Comparison of ENCODE assay signal across 15 mouse cellular contexts in the genomic region with DNA sequence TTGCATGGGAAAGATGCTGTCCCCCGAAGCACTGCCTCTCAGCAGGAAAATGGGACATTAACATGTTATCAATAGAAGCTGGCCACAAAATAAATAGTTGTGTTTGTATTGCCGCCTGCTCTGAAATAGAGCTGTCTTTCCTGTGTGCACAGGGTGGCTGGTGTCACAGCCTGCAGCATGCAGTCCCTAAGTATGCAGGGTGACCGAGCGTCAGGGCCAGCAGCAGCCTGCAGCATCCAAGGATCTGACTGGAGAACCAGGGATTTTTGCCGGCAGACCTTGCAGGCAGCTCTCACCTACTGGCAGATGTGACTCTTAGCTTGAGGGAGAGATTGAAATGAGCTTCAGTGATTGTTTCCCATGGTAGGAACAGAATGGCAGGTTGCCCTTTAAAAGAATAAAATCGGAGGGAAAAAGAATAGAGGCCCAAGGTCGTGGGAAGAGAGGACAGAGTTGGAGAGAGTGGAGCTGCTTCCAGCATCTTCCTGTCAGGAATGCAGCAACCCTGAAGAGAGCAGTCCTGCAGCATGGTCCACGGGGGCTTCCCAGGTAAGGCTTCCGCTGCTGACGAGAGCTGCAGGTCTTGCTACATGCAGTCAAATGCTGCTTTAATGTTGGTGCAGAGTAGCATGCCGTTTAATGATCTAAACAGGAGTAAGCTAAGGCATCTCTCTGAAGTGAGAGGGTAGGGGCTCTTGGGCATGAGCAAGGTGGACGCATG.
A peak's percentile ranks its signal among the peaks of the same experiment; 100 is the strongest.
DNase-seq lines count a peak whose midpoint lies in the region; ATAC-seq lines count a peak whose summit lies in the region.
"Had no signal": no experiment of that assay in that cellular context is flagged by ENCODE, and none has a peak within 500 bp of the region (broad histone marks: within the 10 kb centered on the region; RNA-seq: fewer than 3 reads in every experiment).

No protein-coding gene starts in this region.

- H3K4me3 ChIP-seq in hindbrain, embryonic 13.5 days, result no peak overlapping the region
- 0 out of 2 replicates have a peak overlapping the region, but pooled peaks have one; percentile 7 for H3K4me3 ChIP-seq in midbrain, embryonic 16.5 days (ENCODE audit: low read depth, low read length)
- H3K4me3 ChIP-seq: embryonic facial prominence, embryonic 10.5 days; left cerebral cortex, adult 2 months; liver, embryonic 12.5 days had no signal

- H3K27ac ChIP-seq in hindbrain, embryonic 13.5 days, result peak overlapping the region; percentile 60
- H3K27ac ChIP-seq in midbrain, embryonic 16.5 days (ENCODE audit: low read length), result peak overlapping the region; percentile 48
- H3K27ac ChIP-seq: embryonic facial prominence, embryonic 10.5 days; left cerebral cortex, adult 2 months; liver, embryonic 12.5 days; stomach, postnatal 0 days had no signal

- DNase-seq in cerebellum, adult 18-20 months, result peak; percentile 71 to 75
- DNase-seq in cerebellum, postnatal 25 days, result peak; percentile 74 to 77
- DNase-seq in kidney, adult 18-20 months, result no peak
- no peak for DNase-seq in spleen, postnatal 14 days (ENCODE audit: low spot score in 2 of 2)
- no peak for DNase-seq in lung, postnatal 14 days
- DNase-seq: gastrocnemius, postnatal 36 days; kidney, postnatal 36 days; lung, postnatal 10 days had no signal

- 38% methylated on average over 12 of the region's 12 CpGs for WGBS in hindbrain, embryonic 13.5 days
- 29% methylated on average over 12 of the region's 12 CpGs for WGBS in midbrain, embryonic 16.5 days

- no peaks in the 10 kb centered on the region for H3K9me3 ChIP-seq in hindbrain, embryonic 13.5 days
- H3K9me3 ChIP-seq in midbrain, embryonic 16.5 days (replicated peaks; ENCODE audit: control insufficient read depth, low read length, poor library complexity, severe bottlenecking), result no peaks in the 10 kb centered on the region
- H3K9me3 ChIP-seq: embryonic facial prominence, embryonic 10.5 days; liver, embryonic 12.5 days had no signal

- H3K36me3 ChIP-seq in hindbrain, embryonic 13.5 days, result no peaks in the 10 kb centered on the region
- H3K36me3 ChIP-seq in midbrain, embryonic 16.5 days (ENCODE audit: control insufficient read depth, insufficient read depth, low read length), result no peaks in the 10 kb centered on the region
- H3K36me3 ChIP-seq: embryonic facial prominence, embryonic 10.5 days; liver, embryonic 12.5 days had no signal

- H3K9ac ChIP-seq in hindbrain, embryonic 13.5 days, result peak overlapping the region; percentile 59
- H3K9ac ChIP-seq in midbrain, embryonic 16.5 days (ENCODE audit: low read depth, low read length), result peak overlapping the region; percentile 44
- H3K9ac ChIP-seq: liver, embryonic 12.5 days had no signal

- no peaks in the 10 kb centered on the region for H3K27me3 ChIP-seq in hindbrain, embryonic 13.5 days
- no peaks in the 10 kb centered on the region for H3K27me3 ChIP-seq in midbrain, embryonic 16.5 days (ENCODE audit: control insufficient read depth, insufficient read depth, low read depth, low read length)
- H3K27me3 ChIP-seq: liver, embryonic 12.5 days had no signal

- peak; percentile 65; the same call in 1 of the 2 replicates for ATAC-seq in hindbrain, embryonic 13.5 days (ENCODE audit: low FRiP score)
- ATAC-seq in midbrain, embryonic 16.5 days, result peak; percentile 78
- ATAC-seq: intestine, embryonic 16.5 days; liver, embryonic 12.5 days had no signal

- peak overlapping the region; percentile 34 for H3K4me2 ChIP-seq in hindbrain, embryonic 13.5 days
- peak overlapping the region; percentile 41 for H3K4me2 ChIP-seq in midbrain, embryonic 16.5 days (ENCODE audit: low read length)
- H3K4me2 ChIP-seq: liver, embryonic 12.5 days had no signal

- peaks cover 13% of the 10 kb centered on the region for H3K4me1 ChIP-seq in hindbrain, embryonic 13.5 days (replicated peaks)
- H3K4me1 ChIP-seq in midbrain, embryonic 16.5 days (ENCODE audit: control insufficient read depth, insufficient read depth, low read length), result peaks cover 18% of the 10 kb centered on the region
- H3K4me1 ChIP-seq: embryonic facial prominence, embryonic 10.5 days; liver, embryonic 12.5 days had no signal

Comparison
In these comparisons a context has a peak if more than half of its experiments do, and no peak if none do; other contexts are left out.
1. DNase-seq: peak in cerebellum, adult 18-20 months (2 of 2) and cerebellum, postnatal 25 days (2 of 2); none in kidney, adult 18-20 months (single experiment), spleen, postnatal 14 days (0 of 2) and lung, postnatal 14 days (single experiment).